Mouse (Mus musculus) hindbrain, embryonic 12.5 days (tissue): ENCODE data around the gene Abcc12. TPM values are rescaled to one million over a fixed set of nuclear protein-coding genes. Genes with fewer than 3 reads are reported as not detected.

Source experiments
- ATAC-seq: fragments of 200-750 bp; cut with Nextera tagmentation; 2 replicates; pipeline ENCODE4 v1.8.0; 2017; ENCODE audit warnings: moderate TSS enrichment; ENCODE audit not compliant: low FRiP score
- H3K27ac ChIP-seq: fragments of 300-500 bp; sonication (generic); 2 replicates; pipeline ENCODE4 v1.5.1; 2016; ENCODE audit warnings: mild to moderate bottlenecking
- H3K27me3 ChIP-seq: fragments of 300-500 bp; sonication (generic); 2 replicates; pipeline ENCODE4 v1.6.1; 2016; ENCODE audit warnings: mild to moderate bottlenecking
- H3K36me3 ChIP-seq: fragments of 300-500 bp; sonication (generic); 2 replicates; pipeline ENCODE4 v1.6.1; 2016; ENCODE audit warnings: mild to moderate bottlenecking
- H3K4me1 ChIP-seq: fragments of 300-500 bp; sonication (generic); 2 replicates; pipeline ENCODE4 v1.6.1; 2016
- H3K4me2 ChIP-seq: fragments of 300-500 bp; sonication (generic); replicated peaks from 2 replicates; pipeline ENCODE4 v1.6.1; 2016; ENCODE audit warnings: mild to moderate bottlenecking
- H3K4me3 ChIP-seq: fragments of 300-500 bp; sonication (generic); 2 replicates; pipeline ENCODE4 v1.5.1; 2016; ENCODE audit warnings: mild to moderate bottlenecking
- H3K9ac ChIP-seq: fragments of 300-500 bp; sonication (generic); 2 replicates; pipeline ENCODE4 v1.6.1; 2016; ENCODE audit warnings: mild to moderate bottlenecking, moderate library complexity
- H3K9me3 ChIP-seq: fragments of 300-500 bp; sonication (generic); replicated peaks from 2 replicates; pipeline ENCODE4 v1.6.1; 2016; ENCODE audit warnings: mild to moderate bottlenecking
- WGBS: fragments of 180-500 bp; shearing (Covaris S2); methylation state at CpG from one replicate; pipeline ENCODE4 v1.1.7; 2016; 5-methylcytosine and 5-hydroxymethylcytosine counted together
- polyA plus RNA-seq: library from polyadenylated mRNA; unstranded; fragments of >200 nt; fragmentation: Nextera tagmentation; extraction: Ambion mirVana; gene quantifications from 2 replicates; pipeline ENCODE4 v1.2.1, GENCODE M21; 2016

Abcc12 gene
- polyA plus RNA-seq, 1 experiment from 2014 or later, result 0.05 TPM

DNA sequence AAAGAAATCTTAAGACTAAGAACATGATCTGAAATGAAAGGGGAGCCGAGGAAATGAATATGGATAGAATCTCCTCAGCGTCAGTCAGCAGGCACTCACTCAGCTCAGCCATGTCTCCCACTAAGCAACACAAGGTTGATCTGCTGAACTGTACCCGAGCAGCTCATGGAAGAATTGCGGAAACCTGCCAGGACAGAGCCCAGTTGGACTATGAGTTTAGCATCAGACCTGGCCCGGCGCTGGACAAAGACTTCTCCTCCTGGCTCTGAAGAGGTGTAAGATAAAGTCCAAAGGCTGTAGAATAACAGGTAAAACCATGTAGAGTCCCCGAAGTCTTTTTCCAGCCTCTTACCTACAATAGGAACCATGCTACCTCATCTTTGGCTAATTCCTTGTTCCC is 17.2 kb upstream of the Abcc12 start:
- WGBS, result 88% methylated on average over 7 of the region's 7 CpGs
- no peak overlapping the region for H3K4me2 ChIP-seq
- H3K36me3 ChIP-seq, result no peaks in the 10 kb centered on the region
- H3K9ac ChIP-seq, result no peak overlapping the region
- H3K4me1 ChIP-seq, result no peaks in the 10 kb centered on the region
- no peaks in the 10 kb centered on the region for H3K9me3 ChIP-seq
- H3K27me3 ChIP-seq, result no peaks in the 10 kb centered on the region
- no peak overlapping the region for H3K4me3 ChIP-seq
- no peak overlapping the region for H3K27ac ChIP-seq
- no peak for ATAC-seq

- Histone ChIP-seq H3K9ac (no peak overlapping the region), H3K9me3 (no peaks in the 10 kb centered on the region), H3K4me3 (no peak overlapping the region), H3K27me3 (no peaks in the 10 kb centered on the region), H3K27ac (no peak overlapping the region), H3K4me2 (no peak overlapping the region), H3K36me3 (no peaks in the 10 kb centered on the region), H3K4me1 (no peaks in the 10 kb centered on the region)
- WGBS, result 86% methylated on average over 5 of the region's 5 CpGs
- ATAC-seq, result no peak
Measured at GRCm38 (mm10) chr8:86595671-86596070, 15.2 kb upstream of the Abcc12 start.

GRCm38 (mm10) chr8:86594159-86594796 is 13.8 kb upstream of the Abcc12 start:
- Histone ChIP-seq H3K27ac (no peak overlapping the region), H3K36me3 (no peaks in the 10 kb centered on the region), H3K4me3 (no peak overlapping the region), H3K9me3 (no peaks in the 10 kb centered on the region), H3K9ac (no peak overlapping the region), H3K27me3 (no peaks in the 10 kb centered on the region), H3K4me1 (no peaks in the 10 kb centered on the region), H3K4me2 (no peak overlapping the region)
- 83% methylated on average over 3 of the region's 3 CpGs for WGBS
- no peak for ATAC-seq

GRCm38 (mm10) chr8:86593099-86593498 is 12.6 kb upstream of the Abcc12 start:
- Histone ChIP-seq H3K36me3 (no peaks in the 10 kb centered on the region), H3K9me3 (no peaks in the 10 kb centered on the region), H3K9ac (no peak overlapping the region), H3K27ac (no peak overlapping the region), H3K4me2 (no peak overlapping the region), H3K27me3 (no peaks in the 10 kb centered on the region), H3K4me1 (no peaks in the 10 kb centered on the region), H3K4me3 (no peak overlapping the region)
- no peak for ATAC-seq
- WGBS, result 73% methylated on average over 10 of the region's 10 CpGs

DNA sequence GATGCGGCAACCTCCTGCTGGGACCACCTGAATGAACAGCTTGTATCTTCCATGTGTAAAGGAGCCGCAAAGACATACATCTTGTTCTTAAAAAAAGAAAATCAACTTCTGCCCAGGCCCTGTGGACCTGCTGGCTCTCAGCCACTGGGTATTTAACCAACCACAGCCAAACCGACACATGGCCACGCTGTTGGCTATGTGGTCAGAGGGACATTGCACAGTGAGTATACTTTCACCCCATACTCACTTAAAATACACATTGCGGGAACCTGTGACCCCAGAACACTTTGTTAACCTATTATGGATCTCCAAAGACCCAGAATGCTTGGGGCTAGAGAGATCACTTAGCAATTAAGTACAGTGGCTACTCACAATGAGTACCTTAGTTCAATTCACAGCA is 7.9 kb upstream of the Abcc12 start:
- no peak for ATAC-seq

GRCm38 (mm10) chr8:86586642-86587041 is 6.2 kb upstream of the Abcc12 start:
- Histone ChIP-seq H3K36me3 (no peaks in the 10 kb centered on the region), H3K4me2 (no peak overlapping the region), H3K4me1 (no peaks in the 10 kb centered on the region), H3K9me3 (no peaks in the 10 kb centered on the region), H3K4me3 (no peak overlapping the region), H3K9ac (no peak overlapping the region), H3K27ac (no peak overlapping the region), H3K27me3 (no peaks in the 10 kb centered on the region)
- WGBS, result 52% methylated on average over 6 of the region's 6 CpGs
- no peak for ATAC-seq

More for the DNA sequence above, 7.9 kb upstream of the Abcc12 start:
- Histone ChIP-seq H3K27ac (no peak overlapping the region), H3K27me3 (no peaks in the 10 kb centered on the region), H3K36me3 (no peaks in the 10 kb centered on the region), H3K9ac (no peak overlapping the region), H3K4me2 (no peak overlapping the region), H3K4me3 (no peak overlapping the region), H3K9me3 (no peaks in the 10 kb centered on the region), H3K4me1 (no peaks in the 10 kb centered on the region)
- WGBS, result 96% methylated on average over 5 of the region's 5 CpGs

DNA sequence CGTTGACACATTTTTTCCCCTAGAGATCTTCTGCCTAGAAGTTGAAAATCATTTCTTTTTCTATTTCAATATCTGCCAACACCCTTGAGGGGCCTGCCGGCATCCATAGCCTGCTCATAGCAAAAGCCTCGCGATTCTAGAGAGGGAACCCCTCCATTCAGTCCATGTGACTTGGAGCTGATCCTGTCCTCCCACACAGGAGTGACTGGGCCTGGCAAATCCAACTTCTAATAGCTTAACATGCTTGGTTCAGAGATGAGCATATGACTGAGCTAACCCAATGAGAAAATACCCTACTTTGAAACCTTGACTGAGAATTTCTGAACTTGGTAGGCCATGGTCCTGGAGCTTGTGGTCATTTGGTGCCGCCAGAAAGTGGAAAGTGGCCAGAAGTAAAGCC is 5.6 kb upstream of the Abcc12 start:
- WGBS, result 43% methylated on average over 5 of the region's 5 CpGs
- no peak overlapping the region for H3K9ac ChIP-seq

DNA sequence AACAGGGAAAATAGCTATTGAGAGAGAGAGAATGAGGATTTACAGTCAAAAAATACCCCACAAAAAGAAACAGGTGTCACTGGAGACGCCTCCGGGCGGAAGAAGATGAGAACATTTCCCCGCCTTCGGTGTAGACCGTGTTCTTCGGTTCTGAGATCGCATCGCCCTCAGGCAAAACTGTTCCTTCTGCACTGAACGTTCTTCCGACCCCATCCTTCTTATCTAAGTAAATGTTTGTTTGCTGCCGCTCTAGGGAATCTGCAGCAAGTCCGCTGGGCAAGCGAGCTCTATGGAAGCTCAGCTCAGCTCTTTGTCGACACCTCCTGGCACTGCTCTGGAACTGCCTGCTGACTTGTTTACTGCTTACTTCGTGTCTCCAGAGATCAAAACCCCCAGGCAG is 5.0 kb upstream of the Abcc12 start:
- Histone ChIP-seq H3K4me2 (peak overlapping the region; percentile 69), H3K4me3 (peak overlapping the region; percentile 35), H3K9me3 (no peaks in the 10 kb centered on the region), H3K27ac (no peak overlapping the region), H3K9ac (peak overlapping the region; percentile 54; the same call in 1 of the 2 replicates), H3K4me1 (no peaks in the 10 kb centered on the region), H3K27me3 (no peaks in the 10 kb centered on the region), H3K36me3 (no peaks in the 10 kb centered on the region)
- 2% methylated on average over 16 of the region's 16 CpGs for WGBS
- ATAC-seq, result peak; percentile 75

More for the DNA sequence above, 5.6 kb upstream of the Abcc12 start:
- H3K27ac ChIP-seq, result no peak overlapping the region
- no peak overlapping the region for H3K4me3 ChIP-seq
- no peak overlapping the region for H3K4me2 ChIP-seq
- ATAC-seq, result no peak
- H3K27me3 ChIP-seq, result no peaks in the 10 kb centered on the region
- no peaks in the 10 kb centered on the region for H3K9me3 ChIP-seq
- no peaks in the 10 kb centered on the region for H3K4me1 ChIP-seq
- H3K36me3 ChIP-seq, result no peaks in the 10 kb centered on the region

- Histone ChIP-seq H3K4me1 (no peaks in the 10 kb centered on the region), H3K27ac (no peak overlapping the region), H3K27me3 (no peaks in the 10 kb centered on the region), H3K9ac (0 out of 2 replicates have a peak overlapping the region, but pooled peaks have one; percentile 54), H3K36me3 (no peaks in the 10 kb centered on the region), H3K4me2 (peak overlapping the region; percentile 69), H3K4me3 (peak overlapping the region; percentile 35), H3K9me3 (no peaks in the 10 kb centered on the region)
- peak; percentile 70 for ATAC-seq
- WGBS, result 5% methylated on average over 11 of the region's 11 CpGs
Measured at GRCm38 (mm10) chr8:86585118-86585517, 4.6 kb upstream of the Abcc12 start.

GRCm38 (mm10) chr8:86581921-86582331 is 1.4 kb upstream of the Abcc12 start:
- Histone ChIP-seq H3K4me2 (no peak overlapping the region), H3K9ac (no peak overlapping the region), H3K27me3 (no peaks in the 10 kb centered on the region), H3K4me3 (no peak overlapping the region), H3K27ac (no peak overlapping the region), H3K9me3 (no peaks in the 10 kb centered on the region), H3K36me3 (no peaks in the 10 kb centered on the region), H3K4me1 (peaks cover 6% of the 10 kb centered on the region; the same call in 1 of the 2 replicates)
- ATAC-seq, result no peak
- WGBS, result 89% methylated on average over 4 of the region's 4 CpGs

GRCm38 (mm10) chr8:86578693-86579092 is 1.8 kb downstream of the Abcc12 start:
- H3K4me2 ChIP-seq, result no peak overlapping the region
- no peak overlapping the region for H3K4me3 ChIP-seq
- ATAC-seq, result no peak
- H3K4me1 ChIP-seq, result peaks cover 6% of the 10 kb centered on the region; the same call in 1 of the 2 replicates
- no peak overlapping the region for H3K27ac ChIP-seq
- WGBS, result 79% methylated on average over 8 of the region's 8 CpGs
- no peaks in the 10 kb centered on the region for H3K9me3 ChIP-seq
- H3K27me3 ChIP-seq, result no peaks in the 10 kb centered on the region
- H3K36me3 ChIP-seq, result no peaks in the 10 kb centered on the region
- no peak overlapping the region for H3K9ac ChIP-seq

DNA sequence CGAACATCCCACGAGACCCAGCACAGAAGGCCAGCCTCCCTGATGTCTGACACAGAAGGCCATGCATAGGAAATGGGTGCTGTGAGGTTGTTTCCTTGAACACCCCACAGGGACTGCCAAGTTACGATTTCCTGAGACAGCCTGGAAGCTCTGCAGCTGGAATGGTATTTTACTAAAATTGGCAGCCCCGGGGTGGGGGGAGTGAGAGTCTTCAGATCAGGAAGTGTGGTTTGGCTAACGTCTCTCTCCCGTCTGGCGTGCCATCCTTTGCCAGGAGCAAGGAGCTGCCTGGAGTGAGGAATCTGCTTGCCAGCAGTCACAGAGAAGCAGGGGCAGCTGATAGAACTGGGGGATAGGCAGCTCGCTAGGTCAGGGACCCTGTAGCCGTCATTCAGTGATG is 2.4 kb downstream of the Abcc12 start:
- WGBS, result 48% methylated on average over 9 of the region's 9 CpGs
- Histone ChIP-seq H3K36me3 (no peaks in the 10 kb centered on the region), H3K4me2 (no peak overlapping the region), H3K27ac (no peak overlapping the region), H3K9me3 (no peaks in the 10 kb centered on the region), H3K4me3 (no peak overlapping the region), H3K4me1 (peaks cover 6% of the 10 kb centered on the region; the same call in 1 of the 2 replicates), H3K9ac (no peak overlapping the region), H3K27me3 (no peaks in the 10 kb centered on the region)
- ATAC-seq, result no peak

DNA sequence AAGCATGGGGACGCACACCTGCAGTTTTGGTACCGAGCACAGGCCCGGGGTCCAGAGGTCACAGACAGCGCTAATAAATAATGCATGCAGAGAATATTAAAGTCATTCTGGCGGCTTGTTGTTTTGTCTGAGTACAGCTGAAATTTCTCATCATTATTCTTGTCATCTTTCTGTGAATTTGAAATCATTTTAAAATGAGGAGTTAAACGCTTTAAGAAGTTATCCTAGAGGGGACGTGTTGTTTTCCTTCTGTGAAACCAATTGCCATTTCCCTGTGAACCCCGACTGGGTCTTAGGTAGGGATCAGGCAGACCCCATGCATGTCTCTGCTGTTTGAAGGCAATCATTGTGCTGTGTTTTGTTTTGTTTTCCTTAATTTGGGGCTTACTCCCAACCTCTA is 2.9 kb downstream of the Abcc12 start:
- Histone ChIP-seq H3K27me3 (no peaks in the 10 kb centered on the region), H3K4me1 (peaks cover 6% of the 10 kb centered on the region; the same call in 1 of the 2 replicates), H3K36me3 (no peaks in the 10 kb centered on the region), H3K4me3 (no peak overlapping the region), H3K9ac (no peak overlapping the region), H3K4me2 (no peak overlapping the region), H3K27ac (no peak overlapping the region), H3K9me3 (no peaks in the 10 kb centered on the region)
- WGBS, result 79% methylated on average over 8 of the region's 8 CpGs
- ATAC-seq, result no peak
